Mouse (Mus musculus) small intestine, adult 2 months (tissue): Measurements from ENCODE around the gene Zbtb25. TPM values are rescaled to one million over a fixed set of nuclear protein-coding genes. Genes with fewer than 3 reads are reported as not detected.
A peak's percentile ranks its signal among the peaks of the same experiment; 100 is the strongest.

ENCODE experiments used
- H3K27ac ChIP-seq: fragments of 200-500 bp; 2 replicates; pipeline ENCODE4 v1.5.1; 2012; ENCODE audit warnings: low read depth, low read length, control low read depth, inconsistent platforms; ENCODE audit not compliant: insufficient read depth
- H3K27me3 ChIP-seq: fragments of 200-500 bp; 2 replicates; pipeline ENCODE4 v1.6.1; 2012; ENCODE audit warnings: mild to moderate bottlenecking, moderate library complexity, low read length, inconsistent platforms; ENCODE audit not compliant: control insufficient read depth, insufficient read depth
- H3K36me3 ChIP-seq: fragments of 200-500 bp; 2 replicates; pipeline ENCODE4 v1.6.1; 2012; ENCODE audit warnings: mild to moderate bottlenecking, low read length, control low read depth, inconsistent platforms; ENCODE audit not compliant: control insufficient read depth, insufficient read depth
- H3K4me1 ChIP-seq: fragments of 200-500 bp; 2 replicates; pipeline ENCODE4 v1.6.1; 2012; ENCODE audit warnings: low read length, inconsistent platforms, mixed read lengths; ENCODE audit not compliant: control insufficient read depth, insufficient read depth, insufficient read length
- H3K4me3 ChIP-seq: fragments of 200-500 bp; 2 replicates; pipeline ENCODE4 v1.5.1; 2012; ENCODE audit warnings: low read depth, mild to moderate bottlenecking, control low read depth, inconsistent platforms, low read length, moderate library complexity
- CTCF ChIP-seq: fragments of 200-500 bp; IDR thresholded peaks from 2 replicates; pipeline ENCODE4 v1.5.1; 2012; ENCODE audit warnings: low read depth, mild to moderate bottlenecking, control low read depth, inconsistent platforms, low read length, moderate library complexity, mixed read lengths; ENCODE audit not compliant: insufficient replicate concordance, insufficient read length; ENCODE audit errors: extremely low read depth
- POLR2A ChIP-seq: fragments of 200-500 bp; IDR thresholded peaks from 2 replicates; pipeline ENCODE4 v1.6.1; 2012; ENCODE audit warnings: low read depth, mild to moderate bottlenecking, control low read depth, inconsistent platforms, low read length, moderate library complexity
- WGBS: fragments of 180-500 bp; shearing (Covaris S2); methylation state at CpG from one replicate; pipeline ENCODE4 v1.1.7; 2018; 5-methylcytosine and 5-hydroxymethylcytosine counted together
- polyA plus RNA-seq: library from polyadenylated mRNA; depleted of rRNA; stranded (reverse); fragments of >200 nt; gene quantifications from 2 replicates; pipeline ENCODE4 v1.2.3, GENCODE M21; 2012

The Zbtb25 gene
- polyA plus RNA-seq, 1 experiment: 2.2 TPM

- TF ChIP-seq CTCF (no peak), POLR2A (peak; percentile 54; the same call in 1 of the 2 replicates)
- Histone ChIP-seq H3K27me3 (no peaks in the 10 kb centered on the region), H3K27ac (peak within 1 kb of the TSS; percentile 96), H3K4me3 (peak within 1 kb of the TSS; percentile 95), H3K36me3 (no peaks in the 10 kb centered on the region), H3K4me1 (peaks cover 4% of the 10 kb centered on the region; the same call in 1 of the 2 replicates)
- WGBS: 1% methylated on average over 86 of the region's 99 CpGs
Measured at GRCm38 (mm10) chr12:76369978-76370830, 802 bp upstream of the Zbtb25 start, which contains the start of gene Zbtb1. Gene Zbtb1 (plus strand): TSS chr12:76370266.

DNA sequence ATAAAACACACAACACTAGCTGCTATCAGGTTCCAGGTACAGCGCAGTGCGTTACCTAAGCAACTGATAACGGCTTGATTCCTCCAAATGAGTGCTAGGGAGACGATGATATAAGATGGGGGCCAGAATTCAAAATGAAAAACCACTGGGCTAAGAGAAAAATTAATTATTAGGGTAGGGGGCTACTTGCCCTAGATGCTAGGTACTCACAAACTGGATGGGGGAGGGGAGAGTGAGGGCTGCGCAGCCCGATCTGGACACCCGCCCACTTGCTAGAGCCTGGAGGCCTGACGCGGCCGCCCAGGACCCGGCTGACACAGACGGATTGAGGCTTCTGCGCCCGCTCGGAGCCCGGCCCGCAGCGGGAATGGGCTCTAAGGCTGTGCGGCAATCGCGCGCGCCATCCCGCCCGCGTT is 604 bp downstream of the Zbtb25 start:
- Histone ChIP-seq H3K27ac (peak overlapping the region; percentile 96), H3K4me1 (peaks cover 4% of the 10 kb centered on the region; the same call in 1 of the 2 replicates), H3K4me3 (peak overlapping the region; percentile 95), H3K36me3 (no peaks in the 10 kb centered on the region), H3K27me3 (no peaks in the 10 kb centered on the region)
- TF ChIP-seq POLR2A (no peak), CTCF (no peak)
- WGBS: 2% methylated on average over 26 of the region's 26 CpGs

GRCm38 (mm10) chr12:76368201-76368789 is 1.1 kb downstream of the Zbtb25 start:
- H3K4me1 ChIP-seq: peaks cover 4% of the 10 kb centered on the region; the same call in 1 of the 2 replicates
- TF ChIP-seq CTCF (no peak), POLR2A (no peak)
- 25% methylated on average over 9 of the region's 9 CpGs for WGBS
- no peaks in the 10 kb centered on the region for H3K27me3 ChIP-seq
- H3K27ac ChIP-seq: peak overlapping the region; percentile 96; the same call in 1 of the 2 replicates
- H3K4me3 ChIP-seq: no peak overlapping the region
- no peaks in the 10 kb centered on the region for H3K36me3 ChIP-seq

- no peaks in the 10 kb centered on the region for H3K27me3 ChIP-seq
- peak overlapping the region; percentile 21; the same call in 1 of the 2 replicates for H3K27ac ChIP-seq
- H3K4me3 ChIP-seq: peak overlapping the region; percentile 38
- 56% methylated on average over 14 of the region's 14 CpGs for WGBS
- H3K36me3 ChIP-seq: no peaks in the 10 kb centered on the region
- TF ChIP-seq CTCF: no peak
- TF ChIP-seq POLR2A: no peak
- H3K4me1 ChIP-seq: peaks cover 2% of the 10 kb centered on the region; the same call in 1 of the 2 replicates
Measured at GRCm38 (mm10) chr12:76367096-76367995, 2.1 kb downstream of the Zbtb25 start.

- 87% methylated on average over 3 of the region's 3 CpGs for WGBS
- Histone ChIP-seq H3K27ac (no peak overlapping the region), H3K27me3 (no peaks in the 10 kb centered on the region), H3K36me3 (no peaks in the 10 kb centered on the region), H3K4me1 (peaks cover 2% of the 10 kb centered on the region; the same call in 1 of the 2 replicates), H3K4me3 (no peak overlapping the region)
- no peak for TF ChIP-seq CTCF
Measured at GRCm38 (mm10) chr12:76366276-76366675, 3.1 kb downstream of the Zbtb25 start.

- TF ChIP-seq CTCF: no peak
- no peak for TF ChIP-seq POLR2A
- no peak overlapping the region for H3K27ac ChIP-seq
- no peaks in the 10 kb centered on the region for H3K27me3 ChIP-seq
- no peak overlapping the region for H3K4me3 ChIP-seq
- no peaks in the 10 kb centered on the region for H3K36me3 ChIP-seq
- H3K4me1 ChIP-seq: no peaks in the 10 kb centered on the region; the same call in 1 of the 2 replicates
- WGBS: 61% methylated on average over 9 of the region's 9 CpGs
Measured at GRCm38 (mm10) chr12:76362303-76362676, 7.1 kb downstream of the Zbtb25 start.
